Mouse (Mus musculus): ENCODE results near the gene Sh3bp1. TPM values are rescaled to one million over a fixed set of nuclear protein-coding genes. Genes with fewer than 3 reads are reported as not detected.

The Sh3bp1 gene
- total RNA-seq, 2 experiments from 2014 or later, result 4.1 to 6.5 TPM

- DNase-seq (ENCODE audit: low spot score in 2 of 2), result no peak
Observed at GRCm38 (mm10) chr15:78937311-78937710, 37.7 kb downstream of the Sh3bp1 start.

GRCm38 (mm10) chr15:78937963-78938362 is 38.4 kb downstream of the Sh3bp1 start:
- DNase-seq (ENCODE audit: low spot score in 2 of 2), result no peak

- DNase-seq (ENCODE audit: low spot score in 2 of 2), result no peak
Observed at GRCm38 (mm10) chr15:78940325-78940724, 40.8 kb downstream of the Sh3bp1 start.

- DNase-seq (ENCODE audit: low spot score in 2 of 2), result peak; percentile 83 to 84
Observed at GRCm38 (mm10) chr15:78942663-78943062, 43.1 kb downstream of the Sh3bp1 start.

DNA sequence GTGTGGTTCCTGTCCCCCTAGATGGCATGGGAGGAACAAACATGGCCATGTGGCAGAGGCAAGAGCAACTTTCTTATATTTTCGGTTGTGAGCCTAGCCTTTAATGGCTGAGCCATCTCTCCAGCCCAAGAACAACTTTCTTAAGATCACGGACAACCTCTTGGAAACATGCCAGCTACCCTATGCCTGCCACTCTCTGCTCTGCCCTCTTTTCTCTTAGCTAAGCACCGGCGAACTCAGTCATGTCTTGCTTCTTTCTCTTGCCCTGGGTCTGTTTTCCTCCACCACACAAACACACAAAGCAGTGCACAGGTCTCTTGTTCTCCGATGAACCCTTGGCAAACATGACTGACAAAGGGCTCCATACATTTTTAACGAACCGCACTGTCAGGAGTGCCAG is 46.7 kb downstream of the Sh3bp1 start:
- no peak for DNase-seq (ENCODE audit: low spot score in 2 of 2)

DNA sequence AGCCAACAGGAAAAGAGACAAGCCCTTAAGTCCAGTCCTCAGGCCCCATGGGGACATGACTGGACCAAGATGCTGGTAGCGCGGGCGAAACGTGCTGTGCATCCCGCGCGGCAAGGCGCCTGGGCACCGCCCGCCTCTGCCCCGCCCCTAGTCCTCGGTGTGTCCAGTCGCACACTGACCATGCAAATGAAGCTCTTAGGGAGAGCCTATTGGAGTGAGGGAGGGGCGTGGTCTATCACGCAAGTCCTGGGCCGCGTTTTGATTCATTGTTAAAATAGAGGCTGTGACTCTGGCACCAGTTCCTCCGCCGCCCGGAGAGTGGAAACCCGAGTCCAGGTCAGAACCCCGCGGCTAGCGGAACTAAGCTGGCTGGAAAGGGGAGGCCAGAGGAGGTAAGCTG is 48.1 kb downstream of the Sh3bp1 start, which contains the start of gene Triobp:
Gene Triobp (plus strand): TSS at position 68 of the 400 bp plus-strand sequence.
- DNase-seq (ENCODE audit: low spot score in 2 of 2), result peak; percentile 69 to 75

DNA sequence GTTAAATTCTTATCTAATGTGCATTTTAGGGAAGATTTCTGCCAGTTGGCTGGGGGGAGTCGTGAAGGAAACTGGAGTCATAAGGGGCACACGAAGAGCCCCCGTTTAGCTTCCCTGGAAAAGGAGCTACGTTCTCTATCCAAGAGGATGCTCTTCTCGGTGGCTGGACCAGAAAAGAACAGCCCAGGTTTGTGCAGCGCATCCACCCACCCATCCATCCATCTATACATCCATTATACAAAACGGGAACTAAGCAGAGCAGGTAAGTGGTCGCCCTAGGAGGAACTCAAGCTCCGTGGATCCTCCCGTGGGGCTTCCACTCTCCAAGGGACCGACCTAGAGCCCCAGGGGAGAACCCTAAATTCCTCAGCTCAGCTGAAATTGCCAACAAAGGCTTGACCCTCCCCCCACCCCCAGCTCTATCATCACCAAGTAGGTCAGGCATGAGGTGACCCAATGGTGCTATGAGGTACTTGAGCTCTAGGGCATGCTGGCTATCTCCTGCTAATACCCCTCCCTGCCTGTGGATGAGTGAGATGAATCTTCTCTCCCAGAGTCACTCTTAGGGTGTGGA is 48.7 kb downstream of the Sh3bp1 start:
- no peak for DNase-seq (ENCODE audit: low spot score in 2 of 2)

- DNase-seq (ENCODE audit: low spot score in 2 of 2), result no peak
Observed at GRCm38 (mm10) chr15:78948883-78949282, 49.3 kb downstream of the Sh3bp1 start.

DNA sequence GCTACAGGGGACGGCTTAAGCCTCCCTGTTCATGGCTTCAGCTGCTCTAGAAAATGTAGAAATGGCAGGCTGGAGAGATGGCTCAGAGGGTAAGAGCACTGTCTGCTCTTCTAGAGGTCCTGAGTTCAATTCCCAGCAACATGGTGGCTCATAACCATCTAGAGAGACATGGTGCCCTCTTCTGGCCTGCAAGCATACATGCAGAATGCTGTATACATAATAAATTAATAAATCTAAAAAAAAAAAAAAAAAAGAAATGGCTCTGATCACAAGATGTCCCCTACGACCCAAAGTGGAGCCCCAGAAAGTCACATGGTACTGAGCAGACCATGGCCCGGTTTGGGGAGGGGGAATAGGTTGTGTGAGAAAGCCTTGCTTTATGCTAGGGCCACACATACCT is 56.1 kb downstream of the Sh3bp1 start:
- no peak for DNase-seq (ENCODE audit: low spot score in 2 of 2)

DNA sequence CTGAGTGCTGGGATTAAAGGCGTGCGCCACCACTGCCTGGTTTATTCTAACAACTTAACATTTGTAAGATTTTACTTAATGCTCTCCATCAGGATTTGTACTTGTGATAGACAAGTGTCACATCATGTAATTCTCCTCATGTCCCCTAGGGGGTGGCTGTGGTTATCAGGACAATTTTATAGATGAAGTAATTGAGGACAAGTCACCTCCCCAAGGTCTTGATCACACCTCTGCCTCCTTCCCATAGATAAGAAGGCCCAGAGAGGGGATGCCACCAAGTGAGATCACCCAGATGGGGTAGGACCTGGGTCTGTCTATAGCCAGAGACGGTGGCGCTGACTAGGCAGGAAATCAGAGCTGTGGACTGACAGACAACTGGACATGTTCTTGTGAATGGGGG is 56.8 kb downstream of the Sh3bp1 start:
- DNase-seq (ENCODE audit: low spot score in 2 of 2), result no peak

- no peak for DNase-seq (ENCODE audit: low spot score in 2 of 2)
Observed at GRCm38 (mm10) chr15:78957021-78957420, 57.5 kb downstream of the Sh3bp1 start.

GRCm38 (mm10) chr15:78959537-78959936 is 60.0 kb downstream of the Sh3bp1 start:
- DNase-seq (ENCODE audit: low spot score in 2 of 2), result no peak

GRCm38 (mm10) chr15:78960088-78960487 is 60.5 kb downstream of the Sh3bp1 start:
- DNase-seq (ENCODE audit: low spot score in 2 of 2), result peak in 1 of 2 experiments; percentile 49

Small RNA genes lying within 50 kb of the gene (microRNA-seq; reads per million reads assigned to microRNA genes)
- gene Mir6955 (ENCODE audit: borderline number of aligned reads in 2 of 2), result 0 to 0.47 reads per million in 2 experiments

Other genes starting within 250 kb of the Sh3bp1 start
- gene Elfn2, start 181.0 kb upstream of the Sh3bp1 start, total RNA-seq (2021), result 1 to 10 TPM; 1.8 to 3.4 TPM
- gene Mfng, start 126.3 kb upstream of the Sh3bp1 start, total RNA-seq (2021), result 10 to 100 TPM; 11.8 to 21.4 TPM
- 1 to 10 TPM; 5.6 to 8.1 TPM for gene Card10, start 96.7 kb upstream of the Sh3bp1 start, total RNA-seq (2021)
- 10 to 100 TPM; 36.2 to 53.1 TPM for gene Cdc42ep1, start 57.1 kb upstream of the Sh3bp1 start, total RNA-seq (2021)
- under 1 TPM in 1 of 2 experiments, not detected in 1; 0.54 TPM for gene Lgals2, start 44.2 kb upstream of the Sh3bp1 start, total RNA-seq (2021)
- gene Gga1, start 22.6 kb upstream of the Sh3bp1 start, total RNA-seq (2021), result 10 to 100 TPM; 55.2 to 57.2 TPM
- gene Gm49510, start 101 bp upstream of the Sh3bp1 start, total RNA-seq (2021), result not detected
- 1 to 10 TPM; 3.1 to 5.4 TPM for gene Pdxp, start 14.2 kb downstream of the Sh3bp1 start, total RNA-seq (2021)
- 100 to 1,000 TPM; 300 to 824 TPM for gene Lgals1, start 27.0 kb downstream of the Sh3bp1 start, total RNA-seq (2021)
- gene Nol12, start 35.2 kb downstream of the Sh3bp1 start, total RNA-seq (2021), result 10 to 100 TPM; 41.2 to 47.0 TPM
- 100 to 1,000 TPM in 1 of 2 experiments, 10 to 100 TPM in 1; 97.1 to 105 TPM for gene Triobp, start 48.0 kb downstream of the Sh3bp1 start, total RNA-seq (2021)
- 100 to 1,000 TPM in 1 of 2 experiments, 10 to 100 TPM in 1; 86.2 to 101 TPM for gene H1f0, start 128.7 kb downstream of the Sh3bp1 start, total RNA-seq (2021)
- under 1 TPM in 1 of 2 experiments, not detected in 1; 0.27 TPM for gene Galr3, start 142.1 kb downstream of the Sh3bp1 start, total RNA-seq (2021)
- gene Ankrd54, start 163.1 kb downstream of the Sh3bp1 start, total RNA-seq (2021), result 10 to 100 TPM; 23.9 to 26.5 TPM
- gene Eif3l, start 175.4 kb downstream of the Sh3bp1 start, total RNA-seq (2021), result 100 to 1,000 TPM; 136 to 139 TPM
- 10 to 100 TPM; 39.0 to 45.5 TPM for gene Micall1, start 209.1 kb downstream of the Sh3bp1 start, total RNA-seq (2021)
- gene Polr2f, start 241.2 kb downstream of the Sh3bp1 start, total RNA-seq (2021), result 100 to 1,000 TPM; 137 to 150 TPM
- gene 1700088E04Rik, start 241.5 kb downstream of the Sh3bp1 start, total RNA-seq (2021), result 1 to 10 TPM; 7.2 to 8.2 TPM